Mouse (Mus musculus) cerebellum, adult 2 months (tissue): Measurements from ENCODE around the gene Osgepl1. TPM values are rescaled to one million over a fixed set of nuclear protein-coding genes. Genes with fewer than 3 reads are reported as not detected.
"Not testable (repeated sequence)": the region's sequence is repeated elsewhere in the genome, so short reads cannot be mapped to it uniquely, and the experiment has no call there.

ENCODE experiments used
- DNase-seq, 2 experiments: peaks; one replicate each; pipeline ENCODE4 v3.0.0; 2021
- H3K27ac ChIP-seq: fragments of 200-500 bp; 2 replicates; pipeline ENCODE4 v1.5.1; 2012; ENCODE audit warnings: low read length, control low read depth, inconsistent platforms; ENCODE audit not compliant: insufficient read depth
- H3K27me3 ChIP-seq: fragments of 200-500 bp; 2 replicates; pipeline ENCODE4 v1.6.1; 2012; ENCODE audit warnings: inconsistent platforms, mild to moderate bottlenecking, low read length, moderate library complexity; ENCODE audit not compliant: control insufficient read depth, insufficient read depth
- H3K4me1 ChIP-seq: fragments of 200-500 bp; 2 replicates; pipeline ENCODE4 v1.6.1; 2011; ENCODE audit warnings: low read length; ENCODE audit not compliant: control insufficient read depth, insufficient read depth
- H3K4me3 ChIP-seq: fragments of 200-500 bp; replicated peaks from 2 replicates; pipeline ENCODE3; 2011; ENCODE audit warnings: mild to moderate bottlenecking, low read depth, low read length, control low read depth; ENCODE audit not compliant: insufficient read depth
- CTCF ChIP-seq: fragments of 200-500 bp; IDR thresholded peaks from 2 replicates; pipeline ENCODE4 v1.5.1; 2011; ENCODE audit warnings: low read depth, mild to moderate bottlenecking, control low read depth, low read length, moderate library complexity, borderline replicate concordance; ENCODE audit not compliant: insufficient read depth
- POLR2A ChIP-seq: fragments of 200-500 bp; IDR thresholded peaks from 2 replicates; pipeline ENCODE4 v1.6.1; 2011; ENCODE audit warnings: low read length, control low read depth, borderline replicate concordance; ENCODE audit not compliant: insufficient read depth
- WGBS: fragments of 180-500 bp; shearing (Covaris S2); methylation state at CpG from one replicate; pipeline ENCODE4 v1.1.7; 2018; 5-methylcytosine and 5-hydroxymethylcytosine counted together
- polyA plus RNA-seq: library from polyadenylated mRNA; depleted of rRNA; stranded (reverse); fragments of >200 nt; gene quantifications from 2 replicates; pipeline ENCODE4 v1.2.3, GENCODE M21; 2012; rRNA removed

Gene Osgepl1
- 27.2 and 28.0 TPM in 2 replicates for polyA plus RNA-seq

DNA sequence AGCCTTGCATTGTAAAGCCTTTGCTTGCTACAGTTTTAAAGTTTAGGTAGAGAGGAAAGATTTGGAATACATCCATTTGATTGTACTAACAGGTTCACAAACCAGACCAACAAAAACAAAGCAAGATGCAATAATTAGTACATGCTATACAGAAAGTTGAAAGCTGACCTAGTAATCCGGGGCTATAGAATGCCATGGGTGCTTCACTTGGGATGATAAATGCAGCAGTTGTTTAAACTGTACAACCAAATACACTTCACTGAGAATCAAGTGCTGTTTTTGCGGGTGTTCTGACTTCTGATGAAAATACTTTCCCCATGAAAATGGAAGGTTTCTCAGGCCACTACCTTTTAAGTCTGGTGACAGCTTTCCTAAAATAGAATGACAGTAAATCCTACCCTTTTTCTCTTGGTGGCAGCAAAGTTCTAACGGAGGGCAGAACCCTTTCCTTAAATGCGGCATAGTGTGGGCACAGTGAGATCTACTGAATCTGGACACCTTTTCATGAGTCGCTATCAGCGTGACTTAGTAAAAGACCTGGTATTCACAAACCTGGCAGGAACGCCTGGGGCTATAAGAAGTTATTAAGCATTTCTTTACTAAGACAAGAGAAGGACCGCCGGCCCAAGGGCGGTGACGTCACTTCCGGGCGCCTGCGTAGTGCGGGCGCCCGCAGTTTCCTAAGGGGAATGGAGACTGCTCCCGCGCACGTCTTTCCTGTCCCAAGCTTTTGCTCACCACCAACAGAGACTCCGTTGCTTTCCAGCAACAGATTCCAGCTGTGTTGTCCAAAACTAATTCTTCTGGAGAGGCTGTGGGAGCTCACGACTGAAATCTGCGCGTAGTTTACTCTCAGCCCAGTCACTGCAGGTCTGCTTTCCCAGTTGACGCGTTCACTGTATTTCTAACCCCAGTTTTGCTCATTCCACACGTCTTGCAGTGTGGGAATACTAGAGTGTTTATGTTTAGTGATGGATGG lies at the start of gene Osgepl1:
Gene Osgepl1 (plus strand): TSS at position 636 of the 979 bp plus-strand sequence.
- peak; percentile 87 to 90 for DNase-seq
- WGBS: 3% methylated on average over 27 of the region's 27 CpGs
- Histone ChIP-seq H3K27me3 (no peaks in the 10 kb centered on the region), H3K27ac (peak within 1 kb of the TSS; percentile 90), H3K4me3 (peak within 1 kb of the TSS; percentile 96), H3K4me1 (no peaks in the 10 kb centered on the region)
- TF ChIP-seq POLR2A: peak; percentile 91; the same call in 1 of the 2 replicates
- TF ChIP-seq CTCF: no peak

DNA sequence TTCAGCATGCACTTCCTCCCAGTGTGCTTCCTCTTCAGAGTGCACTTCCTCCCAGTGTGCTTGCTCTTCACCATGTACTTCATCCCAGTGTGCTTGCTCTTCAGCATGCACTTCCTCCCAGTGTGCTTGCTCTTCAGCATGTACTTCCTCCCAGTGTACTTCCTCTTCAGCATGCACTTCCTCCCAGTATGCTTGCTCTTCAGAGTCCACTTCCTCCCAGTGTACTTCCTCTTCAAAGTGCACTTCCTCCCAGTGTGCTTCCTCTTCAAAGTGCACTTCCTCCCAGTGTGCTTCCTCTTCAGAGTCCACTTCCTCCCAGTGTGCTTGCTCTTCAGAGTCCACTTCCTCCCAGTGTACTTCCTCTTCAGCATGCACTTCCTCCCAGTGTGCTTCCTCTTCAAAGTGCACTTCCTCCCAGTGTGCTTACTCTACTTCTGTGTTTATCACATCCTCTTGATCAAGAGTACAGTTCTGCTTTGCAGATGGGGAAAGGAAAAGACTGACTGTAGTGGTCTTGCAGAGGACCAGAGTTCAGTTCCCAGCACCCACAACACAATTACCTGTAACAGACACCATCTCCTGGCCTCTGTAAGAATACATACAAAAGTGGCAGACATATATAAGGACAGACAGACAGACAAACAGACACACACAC lies 48.3 kb upstream of the Osgepl1 start:
- H3K27me3 ChIP-seq, H3K27ac ChIP-seq, DNase-seq, H3K4me1 ChIP-seq, H3K4me3 ChIP-seq: not testable (repeated sequence)

DNA sequence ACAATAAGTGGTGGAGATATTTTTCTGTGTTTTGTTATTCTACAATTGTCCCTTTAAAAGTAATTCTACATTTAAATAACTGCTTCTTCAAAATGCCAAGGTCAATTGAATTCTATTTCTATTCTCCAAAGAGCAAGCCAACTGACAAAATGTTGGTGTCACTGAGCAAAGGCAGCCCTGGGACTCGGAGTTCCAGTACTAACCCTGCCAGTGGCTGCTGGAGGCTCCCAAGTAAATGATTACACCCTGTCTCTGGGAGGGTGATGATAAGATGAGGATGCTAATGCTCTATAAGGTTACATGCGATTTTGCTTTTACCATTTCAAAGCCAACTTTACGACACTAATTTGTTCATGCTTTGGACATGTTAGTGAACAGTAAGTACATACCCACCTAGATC lies 43.5 kb upstream of the Osgepl1 start:
- 94% methylated on average over 3 of the region's 3 CpGs for WGBS
- TF ChIP-seq POLR2A (no peak), CTCF (no peak)
- H3K27ac ChIP-seq: no peak overlapping the region

DNA sequence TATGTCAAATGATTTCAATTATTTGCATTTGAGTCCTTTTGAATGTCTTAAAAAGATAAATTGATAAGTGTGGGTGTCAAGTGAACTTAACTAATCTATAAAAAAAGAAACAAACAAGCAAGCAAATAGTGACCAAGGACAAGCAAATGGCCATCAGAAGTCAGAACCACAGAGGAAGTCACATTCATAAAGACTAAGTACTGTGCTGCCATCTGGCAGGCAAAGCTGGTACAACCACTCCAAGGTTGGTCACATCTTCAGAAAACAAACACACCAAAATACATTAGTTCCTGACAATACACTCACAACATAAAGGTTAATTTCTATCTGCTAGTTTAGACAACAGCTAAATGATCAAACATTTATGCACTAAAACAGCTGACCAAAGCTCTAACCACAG lies 40.8 kb upstream of the Osgepl1 start:
- Histone ChIP-seq H3K4me3 (no peak overlapping the region), H3K27ac (no peak overlapping the region), H3K4me1 (no peaks in the 10 kb centered on the region), H3K27me3 (no peaks in the 10 kb centered on the region)
- peak; percentile 70; the same call in 1 of the 2 replicates for TF ChIP-seq CTCF
- TF ChIP-seq POLR2A: no peak
- peak; percentile 61 to 63 for DNase-seq

More for the DNA sequence above, 43.5 kb upstream of the Osgepl1 start:
- H3K27me3 ChIP-seq: no peaks in the 10 kb centered on the region
- H3K4me3 ChIP-seq: no peak overlapping the region
- no peak for DNase-seq
- no peaks in the 10 kb centered on the region for H3K4me1 ChIP-seq

DNA sequence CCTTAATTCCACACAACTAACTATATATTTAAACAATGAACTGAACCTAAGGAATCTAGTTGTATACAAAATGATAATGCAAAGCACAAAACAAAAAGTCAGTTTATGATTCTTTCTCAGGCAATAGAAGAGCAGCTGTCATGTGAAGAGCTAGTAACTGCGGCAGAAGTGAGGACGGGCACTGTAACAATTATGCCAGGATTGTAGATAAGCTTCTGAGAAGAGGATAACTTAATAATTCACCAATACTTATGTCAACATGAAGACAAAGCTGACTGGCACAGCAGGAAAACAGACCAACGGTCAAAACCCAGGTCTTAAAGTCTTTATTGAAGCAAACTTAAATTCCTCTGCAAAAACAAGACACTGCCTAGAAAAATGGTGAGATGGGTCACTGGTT lies 22.2 kb upstream of the Osgepl1 start:
- 72% methylated on average over 3 of the region's 3 CpGs for WGBS
- Histone ChIP-seq H3K27me3 (no peaks in the 10 kb centered on the region), H3K4me1 (no peaks in the 10 kb centered on the region), H3K27ac (no peak overlapping the region), H3K4me3 (no peak overlapping the region)
- TF ChIP-seq CTCF (no peak), POLR2A (no peak)
- no peak for DNase-seq

DNA sequence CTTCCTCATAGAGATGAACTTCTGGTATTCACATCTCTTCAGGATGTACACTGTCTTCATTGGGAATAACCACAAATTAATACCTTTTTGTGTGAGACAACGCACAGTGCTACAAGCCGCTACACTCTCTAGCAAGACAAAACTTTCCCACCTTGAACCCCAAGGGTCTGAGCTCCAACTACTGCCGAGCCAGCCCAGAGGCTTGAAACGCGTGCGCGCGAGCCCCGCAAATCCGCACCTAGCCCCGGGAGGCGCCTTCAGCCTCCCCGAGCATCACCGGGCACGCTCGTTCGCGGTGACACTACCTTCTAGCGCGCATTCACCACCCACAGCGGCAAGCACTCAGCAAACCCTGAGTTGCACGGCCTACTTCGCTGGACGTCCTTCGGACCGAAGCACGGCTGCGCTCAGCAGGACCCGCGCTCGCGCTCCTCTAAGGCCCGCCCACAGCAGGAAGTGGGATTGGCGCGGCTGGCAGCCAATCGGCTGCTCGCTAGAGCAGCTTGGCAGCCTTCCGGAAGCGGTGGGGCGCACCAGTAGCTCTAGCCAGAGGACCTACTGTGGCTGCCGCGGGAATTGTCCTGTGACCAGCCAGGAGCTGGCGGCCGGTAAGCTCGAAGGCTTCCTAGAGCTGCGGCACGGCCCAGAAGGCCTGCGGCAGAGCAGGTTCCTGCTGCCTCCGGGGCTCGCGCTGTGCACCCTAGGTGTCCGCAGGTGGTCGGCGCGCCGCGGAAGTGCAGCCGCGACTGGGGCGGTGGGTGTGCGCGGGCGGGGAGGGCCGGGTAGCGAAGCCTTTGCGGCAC lies 16.6 kb upstream of the Osgepl1 start, which contains the start of the genes Pms1, Ormdl1 and Gm28778:
Gene Pms1 (minus strand): TSS at position 438 of the 803 bp plus-strand sequence.
Gene Ormdl1 (plus strand): TSS at position 515 of the 803 bp plus-strand sequence.
Gene Gm28778 (plus strand): TSS at position 531 of the 803 bp plus-strand sequence.
- WGBS: 1% methylated on average over 66 of the region's 66 CpGs
- Histone ChIP-seq H3K27ac (peak within 1 kb of the TSS; percentile 76), H3K4me1 (peaks cover 4% of the 10 kb centered on the region; the same call in 1 of the 2 replicates), H3K4me3 (peak within 1 kb of the TSS; percentile 71), H3K27me3 (no peaks in the 10 kb centered on the region)
- no peak for TF ChIP-seq CTCF
- TF ChIP-seq POLR2A: peak; percentile 96
- DNase-seq: peak; percentile 96 to 98

DNA sequence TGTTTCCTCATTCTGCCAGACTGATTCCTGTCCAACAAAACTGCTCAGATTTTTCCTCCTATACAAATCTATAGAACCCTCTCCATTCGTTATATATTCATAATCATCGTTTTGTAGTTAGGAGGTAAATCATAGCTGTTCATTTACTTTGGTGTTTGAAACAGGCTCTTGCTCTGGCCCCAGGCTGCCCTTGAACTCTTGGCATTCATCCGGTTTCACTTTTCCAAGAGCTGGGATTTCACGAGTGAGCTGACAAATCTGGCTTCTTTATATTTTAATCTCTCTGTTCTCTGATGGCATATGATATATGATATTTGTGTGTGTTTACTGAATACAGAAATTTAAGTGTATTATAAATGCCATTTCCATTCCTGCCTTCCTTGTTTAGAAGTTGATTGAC lies 12.9 kb upstream of the Osgepl1 start:
- H3K4me3 ChIP-seq: no peak overlapping the region
- H3K27ac ChIP-seq: no peak overlapping the region
- WGBS: 70% methylated on average over 4 of the region's 4 CpGs
- no peak for DNase-seq
- TF ChIP-seq POLR2A: no peak
- no peak for TF ChIP-seq CTCF
- H3K4me1 ChIP-seq: peaks cover 4% of the 10 kb centered on the region; the same call in 1 of the 2 replicates
- no peaks in the 10 kb centered on the region for H3K27me3 ChIP-seq
